10 mouse cellular contexts compared by ENCODE assay signal in the genomic region with DNA sequence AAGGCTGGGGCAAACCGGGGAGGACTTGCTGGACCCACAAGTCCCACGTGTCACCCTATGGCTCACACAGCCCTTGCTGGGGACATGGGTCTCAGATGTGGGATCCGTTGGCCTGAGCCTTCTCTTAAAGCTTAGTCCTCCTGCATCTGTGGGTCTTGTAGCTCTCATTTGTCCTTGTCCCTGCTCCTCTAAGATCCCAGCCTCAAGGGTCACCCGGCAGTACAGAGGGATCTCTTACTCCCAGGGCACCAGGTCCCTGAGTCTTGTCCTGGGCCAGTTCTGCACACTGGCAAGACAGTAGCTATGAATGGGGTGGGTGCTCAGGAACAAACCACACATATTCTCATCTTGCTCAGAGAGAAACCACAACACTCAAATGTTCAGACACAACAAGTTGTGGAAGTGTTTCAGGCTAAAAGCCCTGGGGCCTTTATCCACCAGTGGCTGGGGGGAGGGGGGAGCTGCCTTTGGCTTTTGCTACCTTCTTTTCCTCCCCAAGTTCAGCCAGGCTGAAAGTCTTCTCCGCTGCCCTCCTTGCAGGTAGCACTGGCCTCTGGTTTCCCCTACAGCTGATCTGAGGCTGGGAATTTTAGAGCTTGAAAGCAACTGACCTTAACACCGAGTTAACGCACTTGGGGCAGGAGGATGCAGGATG. TPM values are rescaled to one million over a fixed set of nuclear protein-coding genes. Genes with fewer than 3 reads are reported as not detected.
A peak's percentile ranks its signal among the peaks of the same experiment; 100 is the strongest.
DNase-seq lines count a peak whose midpoint lies in the region; ATAC-seq and TF ChIP-seq lines count a peak whose summit lies in the region.
"Had no signal": no experiment of that assay in that cellular context is flagged by ENCODE, and none has a peak within 500 bp of the region (broad histone marks: within the 10 kb centered on the region; RNA-seq: fewer than 3 reads in every experiment).

A gene (plus strand): TSS at position 627 of the 655 bp plus-strand sequence.

- WGBS in hindbrain, embryonic 12.5 days = 73% methylated on average over 7 of the region's 7 CpGs
- WGBS in hindbrain, embryonic 16.5 days = 80% methylated on average over 7 of the region's 7 CpGs
- WGBS in thymus, adult 2 months = 76% methylated on average over 7 of the region's 7 CpGs
- 79% methylated on average over 7 of the region's 7 CpGs for WGBS in intestine, embryonic 16.5 days

- H3K27ac ChIP-seq in hindbrain, embryonic 12.5 days = 0 out of 2 replicates have a peak within 1 kb of the TSS, but pooled peaks have one; percentile 68
- H3K27ac ChIP-seq in hindbrain, embryonic 16.5 days (ENCODE audit: low read depth, low read length) = no peak within 1 kb of the TSS; the same call in 1 of the 2 replicates
- no peak within 1 kb of the TSS for H3K27ac ChIP-seq in thymus, adult 2 months (ENCODE audit: control insufficient read depth, insufficient read depth, low read length)
- no peak within 1 kb of the TSS for H3K27ac ChIP-seq in intestine, embryonic 16.5 days (ENCODE audit: low read length)

- TF ChIP-seq CTCF in thymus, adult 2 months (IDR thresholded peaks at IDR 0.05; ENCODE audit: borderline replicate concordance, control insufficient read depth, extremely low read depth, insufficient read depth, low read length, poor library complexity) = no peak

- no peaks in the 10 kb centered on the region for H3K9me3 ChIP-seq in hindbrain, embryonic 12.5 days (replicated peaks)
- no peaks in the 10 kb centered on the region for H3K9me3 ChIP-seq in hindbrain, embryonic 16.5 days (ENCODE audit: control insufficient read depth, low read length)
- H3K9me3 ChIP-seq in intestine, embryonic 16.5 days (ENCODE audit: control insufficient read depth, low read length) = no peaks in the 10 kb centered on the region
- H3K9me3 ChIP-seq: heart, embryonic 15.5 days had no signal

- DNase-seq in thymus, adult 2 months = peak; percentile 24
- no peak for DNase-seq in thymus, postnatal 36 days
- DNase-seq in thymus, postnatal 4 days = peak; percentile 57
- DNase-seq in cerebellum, postnatal 14 days = no peak
- no peak for DNase-seq in kidney, postnatal 25 days

- peaks cover 20% of the 10 kb centered on the region for H3K4me1 ChIP-seq in hindbrain, embryonic 12.5 days
- peaks cover 4% of the 10 kb centered on the region; the same call in 1 of the 2 replicates for H3K4me1 ChIP-seq in hindbrain, embryonic 16.5 days (ENCODE audit: control insufficient read depth, insufficient read depth, low read depth, low read length)
- peaks cover 32% of the 10 kb centered on the region for H3K4me1 ChIP-seq in thymus, adult 2 months (replicated peaks; ENCODE audit: control insufficient read depth, insufficient read depth, low read length)
- peaks cover 27% of the 10 kb centered on the region for H3K4me1 ChIP-seq in intestine, embryonic 16.5 days (ENCODE audit: control insufficient read depth, insufficient read depth, low read length)

- no peak within 1 kb of the TSS for H3K4me3 ChIP-seq in hindbrain, embryonic 12.5 days
- no peak within 1 kb of the TSS for H3K4me3 ChIP-seq in hindbrain, embryonic 16.5 days (ENCODE audit: low read length)
- H3K4me3 ChIP-seq in thymus, adult 2 months (ENCODE audit: control insufficient read depth, insufficient read depth, low read length) = no peak within 1 kb of the TSS
- H3K4me3 ChIP-seq in intestine, embryonic 16.5 days (ENCODE audit: low read length) = no peak within 1 kb of the TSS

- no peak for ATAC-seq in hindbrain, embryonic 12.5 days (ENCODE audit: low FRiP score)
- no peak for ATAC-seq in hindbrain, embryonic 16.5 days
- no peak for ATAC-seq in intestine, embryonic 16.5 days

- H3K9ac ChIP-seq in hindbrain, embryonic 12.5 days = no peak within 1 kb of the TSS
- no peak within 1 kb of the TSS; the same call in none of the 2 replicates for H3K9ac ChIP-seq in hindbrain, embryonic 16.5 days (ENCODE audit: low read depth, low read length)
- peak within 1 kb of the TSS; percentile 53; the same call in 1 of the 2 replicates for H3K9ac ChIP-seq in intestine, embryonic 16.5 days (ENCODE audit: low read depth, low read length)

- H3K4me2 ChIP-seq in hindbrain, embryonic 12.5 days (replicated peaks) = no peak within 1 kb of the TSS
- no peak within 1 kb of the TSS for H3K4me2 ChIP-seq in hindbrain, embryonic 16.5 days (ENCODE audit: low read length)
- no peak within 1 kb of the TSS; the same call in 1 of the 2 replicates for H3K4me2 ChIP-seq in intestine, embryonic 16.5 days (ENCODE audit: low read depth, low read length)

- no peak for TF ChIP-seq POLR2A in thymus, adult 2 months (IDR thresholded peaks at IDR 0.05; ENCODE audit: control insufficient read depth, extremely low read depth, insufficient read depth, low read length, poor library complexity)

- no peaks in the 10 kb centered on the region for H3K36me3 ChIP-seq in hindbrain, embryonic 12.5 days
- no peaks in the 10 kb centered on the region for H3K36me3 ChIP-seq in hindbrain, embryonic 16.5 days (ENCODE audit: control insufficient read depth, insufficient read depth, low read length)
- H3K36me3 ChIP-seq in thymus, adult 2 months (ENCODE audit: control insufficient read depth, insufficient read depth, low read length) = no peaks in the 10 kb centered on the region
- no peaks in the 10 kb centered on the region for H3K36me3 ChIP-seq in intestine, embryonic 16.5 days (ENCODE audit: control insufficient read depth, insufficient read depth, low read length)
- H3K36me3 ChIP-seq: heart, embryonic 15.5 days had no signal

- peaks cover 11% of the 10 kb centered on the region; the same call in 1 of the 2 replicates for H3K27me3 ChIP-seq in hindbrain, embryonic 12.5 days
- no peaks in the 10 kb centered on the region for H3K27me3 ChIP-seq in hindbrain, embryonic 16.5 days (replicated peaks; ENCODE audit: control insufficient read depth, insufficient read depth, low read length)
- H3K27me3 ChIP-seq in thymus, adult 2 months (ENCODE audit: control insufficient read depth, insufficient read depth, low read length) = no peaks in the 10 kb centered on the region
- H3K27me3 ChIP-seq in intestine, embryonic 16.5 days (replicated peaks; ENCODE audit: control insufficient read depth, insufficient read depth, low read length) = no peaks in the 10 kb centered on the region; the same call in 1 of the 2 replicates

RNA-seq across cellular contexts. Expression of the gene that starts here (rescaled TPM):
- 0.68 and 1.2 TPM in 2 replicates for polyA plus RNA-seq in hindbrain, embryonic 12.5 days (2016; fragmentation: Nextera tagmentation; extraction: Ambion mirVana)
- polyA plus RNA-seq in hindbrain, embryonic 16.5 days (2015; fragmentation: Nextera tagmentation; extraction: Ambion mirVana) = 0.84 and 0.94 TPM in 2 replicates
- 3.9 and 4.2 TPM in 2 replicates for polyA plus RNA-seq in thymus, adult 2 months (2012; rRNA removed)
- 0.34 and 0.53 TPM in 2 replicates for polyA plus RNA-seq in intestine, embryonic 16.5 days (2015; fragmentation: Nextera tagmentation; extraction: Ambion mirVana)
- polyA plus RNA-seq: heart, embryonic 15.5 days; liver, adult 2 months had no signal

Comparison
In these comparisons a context has a peak if more than half of its experiments do, and no peak if none do; other contexts are left out.
1. DNase-seq: peak in thymus, adult 2 months (single experiment) and thymus, postnatal 4 days (single experiment); none in thymus, postnatal 36 days (0 of 2), cerebellum, postnatal 14 days (0 of 2) and kidney, postnatal 25 days (0 of 2).